13 mouse cellular contexts compared by ENCODE assay signal in the genomic region with DNA sequence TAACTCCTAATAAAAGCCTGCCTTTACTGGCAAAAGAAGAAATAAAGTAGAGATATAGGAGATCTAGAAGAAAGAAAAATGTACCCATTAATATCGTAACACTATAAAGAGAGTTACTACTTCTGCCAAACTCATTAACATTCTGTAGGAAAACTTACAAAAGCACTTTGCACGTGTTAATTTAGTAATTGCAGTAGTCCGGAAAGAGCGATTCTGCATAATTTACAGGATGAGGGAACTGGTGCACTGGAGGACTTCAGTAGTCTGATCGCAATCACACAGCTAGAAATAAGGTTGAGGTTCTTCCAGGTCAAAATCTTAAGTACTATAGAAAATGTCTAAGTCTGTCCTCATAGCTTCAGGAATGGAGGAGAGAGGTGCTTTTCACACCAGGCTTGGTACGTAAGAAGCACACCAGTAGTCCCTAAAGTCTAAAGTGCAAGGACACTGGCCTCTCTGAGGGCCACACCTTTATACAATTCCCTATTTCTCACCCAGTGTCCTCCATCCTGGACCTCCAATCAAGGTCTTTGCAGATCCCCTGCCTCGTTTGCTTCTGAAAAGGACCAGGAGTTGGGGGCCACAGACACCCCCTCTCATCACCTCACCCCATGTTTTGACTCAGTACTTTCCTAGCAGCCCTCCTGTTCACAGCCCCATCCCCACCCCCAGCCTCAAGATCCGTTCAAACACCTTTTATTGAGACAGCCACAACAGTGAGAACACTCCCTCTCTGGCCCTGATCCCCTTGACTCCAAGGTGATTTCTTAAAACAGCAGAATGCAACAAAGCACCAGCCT.
A peak's percentile ranks its signal among the peaks of the same experiment; 100 is the strongest.
DNase-seq lines count a peak whose midpoint lies in the region; ATAC-seq and TF ChIP-seq lines count a peak whose summit lies in the region.
"Had no signal": no experiment of that assay in that cellular context is flagged by ENCODE, and none has a peak within 500 bp of the region (broad histone marks: within the 10 kb centered on the region; RNA-seq: fewer than 3 reads in every experiment).

No protein-coding gene starts in this region.

- WGBS in kidney, embryonic 16.5 days, result 51% methylated on average over 8 of the region's 8 CpGs
- 55% methylated on average over 8 of the region's 8 CpGs for WGBS in forebrain, embryonic 11.5 days
- 52% methylated on average over 8 of the region's 8 CpGs for WGBS in hindbrain, embryonic 16.5 days
- WGBS in midbrain, postnatal 0 days, result 53% methylated on average over 8 of the region's 8 CpGs

- H3K27me3 ChIP-seq in kidney, embryonic 16.5 days (ENCODE audit: insufficient read depth, low read length), result no peaks in the 10 kb centered on the region
- H3K27me3 ChIP-seq in forebrain, embryonic 11.5 days (ENCODE audit: control insufficient read depth, insufficient read depth, low read length), result no peaks in the 10 kb centered on the region
- no peaks in the 10 kb centered on the region for H3K27me3 ChIP-seq in hindbrain, embryonic 16.5 days (replicated peaks; ENCODE audit: control insufficient read depth, insufficient read depth, low read length)
- H3K27me3 ChIP-seq in midbrain, postnatal 0 days (ENCODE audit: insufficient read depth, low read length), result no peaks in the 10 kb centered on the region

- no peak for DNase-seq in kidney, postnatal 4 days
- no peak for DNase-seq in forebrain, embryonic 11.5 days (ENCODE audit: low spot score)
- DNase-seq in midbrain, postnatal 0 days (ENCODE audit: low spot score), result no peak
- DNase-seq in heart, postnatal 36 days, result no peak
- no peak for DNase-seq in cerebellum, adult 18-20 months
- DNase-seq: adrenal gland, postnatal 25 days; gastrocnemius, adult 2 months; heart, postnatal 14 days; kidney, adult 11 months had no signal

- intact Hi-C loops in heart, postnatal 36 days (cut with DNase I), result no loop called here

- H3K27ac ChIP-seq in kidney, embryonic 16.5 days (ENCODE audit: low read length), result no peak overlapping the region
- no peak overlapping the region for H3K27ac ChIP-seq in forebrain, embryonic 11.5 days (ENCODE audit: low read depth, low read length)
- H3K27ac ChIP-seq in hindbrain, embryonic 16.5 days (ENCODE audit: low read depth, low read length), result peak overlapping the region; percentile 16; the same call in 1 of the 2 replicates
- no peak overlapping the region for H3K27ac ChIP-seq in midbrain, postnatal 0 days (ENCODE audit: low read depth, low read length)
- H3K27ac ChIP-seq: gastrocnemius, adult 2 months; liver, embryonic 14.5 days had no signal

- H3K4me3 ChIP-seq in kidney, embryonic 16.5 days (ENCODE audit: low read length), result no peak overlapping the region
- no peak overlapping the region for H3K4me3 ChIP-seq in forebrain, embryonic 11.5 days (ENCODE audit: low read depth, low read length)
- no peak overlapping the region for H3K4me3 ChIP-seq in hindbrain, embryonic 16.5 days (ENCODE audit: low read length)
- peak overlapping the region; percentile 10; the same call in 1 of the 2 replicates for H3K4me3 ChIP-seq in midbrain, postnatal 0 days (ENCODE audit: low read depth, low read length)

- H3K9me3 ChIP-seq in kidney, embryonic 16.5 days (ENCODE audit: low read length), result no peaks in the 10 kb centered on the region
- no peaks in the 10 kb centered on the region for H3K9me3 ChIP-seq in forebrain, embryonic 11.5 days (ENCODE audit: control insufficient read depth, low read length)
- no peaks in the 10 kb centered on the region for H3K9me3 ChIP-seq in hindbrain, embryonic 16.5 days (ENCODE audit: control insufficient read depth, low read length)
- H3K9me3 ChIP-seq in midbrain, postnatal 0 days (ENCODE audit: low read length), result no peaks in the 10 kb centered on the region

- peak overlapping the region; percentile 37 for H3K4me2 ChIP-seq in kidney, embryonic 16.5 days (replicated peaks; ENCODE audit: low read depth, low read length)
- peak overlapping the region; percentile 18; the same call in 1 of the 2 replicates for H3K4me2 ChIP-seq in forebrain, embryonic 11.5 days (ENCODE audit: low read depth, low read length, severe bottlenecking)
- H3K4me2 ChIP-seq in hindbrain, embryonic 16.5 days (ENCODE audit: low read length), result peak overlapping the region; percentile 45
- H3K4me2 ChIP-seq in midbrain, postnatal 0 days (ENCODE audit: low read depth, low read length, poor library complexity, severe bottlenecking), result peak overlapping the region; percentile 28; the same call in 1 of the 2 replicates

- 0 out of 2 replicates have a peak, but pooled peaks have one; percentile 46 for ATAC-seq in kidney, embryonic 16.5 days (ENCODE audit: low FRiP score, low TSS enrichment)
- peak; percentile 55 for ATAC-seq in forebrain, embryonic 11.5 days (replicated peaks; ENCODE audit: low FRiP score)
- ATAC-seq in hindbrain, embryonic 16.5 days, result peak; percentile 59; the same call in 1 of the 2 replicates
- 0 out of 2 replicates have a peak, but pooled peaks have one; percentile 9 for ATAC-seq in midbrain, postnatal 0 days (ENCODE audit: low FRiP score)
- ATAC-seq: CD4-positive, CD25-positive, alpha-beta regulatory T cell, adult 4 months had no signal

- H3K36me3 ChIP-seq in kidney, embryonic 16.5 days (ENCODE audit: insufficient read depth, low read length), result no peaks in the 10 kb centered on the region
- no peaks in the 10 kb centered on the region for H3K36me3 ChIP-seq in forebrain, embryonic 11.5 days (ENCODE audit: control insufficient read depth, insufficient read depth, low read length)
- H3K36me3 ChIP-seq in hindbrain, embryonic 16.5 days (ENCODE audit: control insufficient read depth, insufficient read depth, low read length), result no peaks in the 10 kb centered on the region
- no peaks in the 10 kb centered on the region for H3K36me3 ChIP-seq in midbrain, postnatal 0 days (ENCODE audit: insufficient read depth, low read length)

- peaks cover 3% of the 10 kb centered on the region; the same call in 1 of the 2 replicates for H3K4me1 ChIP-seq in kidney, embryonic 16.5 days (ENCODE audit: insufficient read depth, low read length)
- 0 out of 2 replicates have a peak, but pooled peaks cover 3% of the 10 kb centered on the region for H3K4me1 ChIP-seq in forebrain, embryonic 11.5 days (replicated peaks; ENCODE audit: control insufficient read depth, insufficient read depth, low read length)
- peaks cover 9% of the 10 kb centered on the region for H3K4me1 ChIP-seq in hindbrain, embryonic 16.5 days (ENCODE audit: control insufficient read depth, insufficient read depth, low read depth, low read length)
- peaks cover 7% of the 10 kb centered on the region; the same call in 1 of the 2 replicates for H3K4me1 ChIP-seq in midbrain, postnatal 0 days (ENCODE audit: insufficient read depth, low read length)

- no peak for TF ChIP-seq CTCF in midbrain, postnatal 0 days (IDR thresholded peaks at IDR 0.05)

- no peak overlapping the region for H3K9ac ChIP-seq in kidney, embryonic 16.5 days (replicated peaks; ENCODE audit: low read length)
- H3K9ac ChIP-seq in forebrain, embryonic 11.5 days (ENCODE audit: low read length), result no peak overlapping the region
- no peak overlapping the region for H3K9ac ChIP-seq in hindbrain, embryonic 16.5 days (ENCODE audit: low read depth, low read length)
- no peak overlapping the region for H3K9ac ChIP-seq in midbrain, postnatal 0 days (replicated peaks; ENCODE audit: low read length, poor library complexity, severe bottlenecking)
- H3K9ac ChIP-seq: liver, embryonic 14.5 days had no signal

Comparison
In these comparisons a context has a peak if more than half of its experiments do, and no peak if none do; other contexts are left out.
1. ATAC-seq: peak in every context shown above with its lines; median percentile 59 in hindbrain, embryonic 16.5 days; 55 in forebrain, embryonic 11.5 days; 46 in kidney, embryonic 16.5 days; 9 in midbrain, postnatal 0 days.